Mouse (Mus musculus) kidney, embryonic 14.5 days (tissue): ENCODE data around the gene Serping1. TPM values are rescaled to one million over a fixed set of nuclear protein-coding genes. Genes with fewer than 3 reads are reported as not detected.

Experiments used
- ATAC-seq: fragments of 200-750 bp; cut with Nextera tagmentation; 2 replicates; pipeline ENCODE4 v1.8.0; 2017; ENCODE audit warnings: moderate number of reproducible peaks, mild to moderate bottlenecking, moderate TSS enrichment, moderate library complexity; ENCODE audit not compliant: low FRiP score, low TSS enrichment
- H3K27ac ChIP-seq: fragments of 300-500 bp; sonication (generic); 2 replicates; pipeline ENCODE4 v1.5.1; 2014; ENCODE audit warnings: low read depth, mild to moderate bottlenecking, low read length, moderate library complexity, mixed read lengths
- H3K27me3 ChIP-seq: fragments of 300-500 bp; sonication (generic); 2 replicates; pipeline ENCODE4 v1.6.1; 2014; ENCODE audit warnings: mild to moderate bottlenecking, low read length; ENCODE audit not compliant: control insufficient read depth, insufficient read depth
- H3K36me3 ChIP-seq: fragments of 300-500 bp; sonication (generic); 2 replicates; pipeline ENCODE4 v1.6.1; 2014; ENCODE audit warnings: low read length, mixed read lengths; ENCODE audit not compliant: control insufficient read depth, insufficient read depth
- H3K4me1 ChIP-seq: fragments of 300-500 bp; sonication (generic); 2 replicates; pipeline ENCODE4 v1.6.1; 2014; ENCODE audit warnings: low read length, mixed read lengths; ENCODE audit not compliant: control insufficient read depth, insufficient read depth
- H3K4me2 ChIP-seq: fragments of 300-500 bp; sonication (generic); replicated peaks from 2 replicates; pipeline ENCODE4 v1.6.1; 2014; ENCODE audit warnings: low read depth, mild to moderate bottlenecking, low read length
- H3K4me3 ChIP-seq: fragments of 300-500 bp; sonication (generic); 2 replicates; pipeline ENCODE4 v1.5.1; 2014; ENCODE audit warnings: mild to moderate bottlenecking, low read length
- H3K9ac ChIP-seq: fragments of 300-500 bp; sonication (generic); 2 replicates; pipeline ENCODE4 v1.6.1; 2014; ENCODE audit warnings: low read depth, mild to moderate bottlenecking, low read length, moderate library complexity
- H3K9me3 ChIP-seq: fragments of 300-500 bp; sonication (generic); 2 replicates; pipeline ENCODE4 v1.6.1; 2016; ENCODE audit warnings: low read length; ENCODE audit not compliant: control insufficient read depth
- WGBS: fragments of 180-500 bp; shearing (Covaris S2); extraction: QIAGEN DNeasy Blood & Tissue Kit; methylation state at CpG from one replicate; pipeline ENCODE4 v1.1.7; 2014; 5-methylcytosine and 5-hydroxymethylcytosine counted together
- polyA plus RNA-seq: library from polyadenylated mRNA; unstranded; fragments of >200 nt; fragmentation: Nextera tagmentation; extraction: Ambion mirVana; gene quantifications from 2 replicates; pipeline ENCODE4 v1.2.1, GENCODE M21; 2014

Serping1 gene
- polyA plus RNA-seq, 1 experiment from 2014 or later = 81.7 TPM

DNA sequence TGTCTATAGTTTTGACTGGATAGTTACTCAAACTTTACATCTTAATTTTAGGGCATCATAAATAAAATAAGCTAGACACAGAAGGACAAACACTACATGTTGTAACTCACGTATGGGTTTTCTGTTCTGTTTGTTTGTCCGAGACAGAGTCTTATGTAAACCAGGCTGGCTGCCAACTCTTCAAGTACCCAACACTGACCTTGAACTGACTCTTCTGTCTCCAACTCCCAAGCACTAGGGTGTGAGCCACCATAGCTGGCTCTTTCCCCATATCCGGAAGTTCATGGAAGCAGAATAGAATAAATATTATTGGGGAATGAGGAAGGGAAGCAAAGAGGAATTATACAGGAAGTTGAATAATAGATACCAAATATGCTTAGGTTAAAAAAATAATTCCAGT lies 17.3 kb upstream of the Serping1 start:
- Histone ChIP-seq H3K9ac (no peak overlapping the region), H3K36me3 (no peaks in the 10 kb centered on the region), H3K4me1 (no peaks in the 10 kb centered on the region), H3K9me3 (peaks cover 6% of the 10 kb centered on the region; the same call in 1 of the 2 replicates), H3K4me2 (no peak overlapping the region), H3K27me3 (no peaks in the 10 kb centered on the region), H3K27ac (no peak overlapping the region), H3K4me3 (no peak overlapping the region)
- ATAC-seq = no peak
- WGBS = 74% methylated on average over 3 of the region's 3 CpGs

DNA sequence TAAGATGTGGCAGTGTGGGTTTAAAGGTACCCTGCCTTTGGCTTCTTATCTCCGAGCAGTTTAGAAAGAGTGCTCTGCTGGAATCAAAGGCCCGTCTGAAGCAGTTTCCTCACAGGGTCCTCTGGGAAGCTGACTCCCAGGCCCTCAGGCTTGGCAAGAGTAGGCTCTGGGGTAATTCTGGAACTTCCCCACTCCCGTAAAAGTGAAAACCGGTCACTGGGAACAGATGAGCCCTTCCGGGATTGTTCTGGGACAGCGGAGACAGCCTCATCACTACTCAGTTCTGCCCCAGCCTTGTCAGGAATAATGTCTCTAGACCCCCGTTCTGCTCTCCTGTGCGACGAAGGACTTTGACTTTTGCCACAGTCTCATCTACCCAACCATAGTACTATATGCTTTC lies 15.2 kb upstream of the Serping1 start:
- H3K4me1 ChIP-seq = no peaks in the 10 kb centered on the region
- WGBS = 47% methylated on average over 9 of the region's 9 CpGs
- H3K27ac ChIP-seq = no peak overlapping the region
- no peak overlapping the region for H3K4me3 ChIP-seq
- no peak overlapping the region for H3K4me2 ChIP-seq
- no peaks in the 10 kb centered on the region for H3K27me3 ChIP-seq
- no peak for ATAC-seq
- H3K9me3 ChIP-seq = peaks cover 3% of the 10 kb centered on the region; the same call in 1 of the 2 replicates
- no peaks in the 10 kb centered on the region for H3K36me3 ChIP-seq
- H3K9ac ChIP-seq = no peak overlapping the region

DNA sequence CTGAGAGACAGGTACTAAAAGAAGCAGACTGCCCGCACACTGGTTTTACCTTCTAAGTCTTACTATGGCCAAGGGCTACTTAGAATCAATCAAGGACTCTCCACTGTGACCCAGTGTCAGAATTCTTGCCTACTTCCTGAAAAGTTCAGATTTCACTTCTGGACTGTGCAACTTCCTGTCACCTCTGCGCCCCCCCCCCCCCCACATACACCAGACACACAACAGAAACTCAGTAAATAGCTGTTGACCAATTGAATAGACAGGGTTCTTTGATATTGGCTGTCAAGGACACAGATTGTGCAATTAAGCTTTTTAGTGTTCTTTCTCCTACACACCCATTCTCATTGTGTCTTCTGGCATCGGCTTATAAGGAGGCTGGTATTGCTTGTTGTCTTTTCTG lies 13.1 kb upstream of the Serping1 start:
- Histone ChIP-seq H3K9me3 (no peaks in the 10 kb centered on the region), H3K4me3 (no peak overlapping the region), H3K27me3 (no peaks in the 10 kb centered on the region), H3K4me1 (no peaks in the 10 kb centered on the region), H3K27ac (no peak overlapping the region), H3K4me2 (no peak overlapping the region), H3K9ac (no peak overlapping the region), H3K36me3 (no peaks in the 10 kb centered on the region)
- WGBS = 75% methylated on average over 3 of the region's 3 CpGs
- ATAC-seq = no peak

DNA sequence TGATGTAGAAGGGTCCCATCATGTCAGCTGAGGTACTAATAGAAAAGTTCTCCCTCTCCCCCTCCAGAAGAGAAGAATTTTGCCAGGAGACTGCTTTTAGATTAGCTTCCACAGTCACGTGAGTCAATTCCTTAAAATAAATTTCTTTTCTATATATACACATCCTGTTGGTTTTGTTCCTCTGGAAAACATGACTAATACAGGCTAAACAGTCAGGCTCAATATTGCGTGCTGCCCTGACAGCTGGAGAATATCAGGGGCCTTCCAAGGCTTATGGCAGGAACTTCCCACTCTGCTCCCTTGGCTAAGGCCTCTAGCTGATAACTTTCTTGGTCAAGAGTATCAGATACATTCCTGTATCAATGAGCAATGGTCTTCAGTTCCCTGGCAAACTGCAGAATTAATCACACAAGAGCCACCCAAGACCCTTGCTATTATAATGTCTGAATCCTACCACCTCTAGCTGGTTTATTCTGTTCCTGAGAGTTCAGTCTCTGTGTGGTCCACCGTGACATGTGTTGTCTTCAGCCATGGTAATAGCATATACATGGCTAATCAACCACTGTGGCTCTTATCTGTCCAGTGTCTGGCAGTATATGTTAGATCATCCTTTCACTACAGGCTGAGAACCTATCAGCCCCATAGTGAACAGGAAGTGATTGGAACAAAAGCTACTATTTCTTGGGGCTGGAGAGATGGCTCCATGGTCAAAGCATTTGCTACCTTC lies 8.8 kb upstream of the Serping1 start:
- no peak overlapping the region for H3K4me2 ChIP-seq
- no peaks in the 10 kb centered on the region for H3K36me3 ChIP-seq
- WGBS = 67% methylated on average over 3 of the region's 3 CpGs
- H3K4me3 ChIP-seq = no peak overlapping the region
- 0 out of 2 replicates have a peak overlapping the region, but pooled peaks have one; percentile 51 for H3K27ac ChIP-seq
- H3K27me3 ChIP-seq = no peaks in the 10 kb centered on the region
- H3K9ac ChIP-seq = no peak overlapping the region
- no peak for ATAC-seq
- H3K4me1 ChIP-seq = no peaks in the 10 kb centered on the region
- no peaks in the 10 kb centered on the region for H3K9me3 ChIP-seq

DNA sequence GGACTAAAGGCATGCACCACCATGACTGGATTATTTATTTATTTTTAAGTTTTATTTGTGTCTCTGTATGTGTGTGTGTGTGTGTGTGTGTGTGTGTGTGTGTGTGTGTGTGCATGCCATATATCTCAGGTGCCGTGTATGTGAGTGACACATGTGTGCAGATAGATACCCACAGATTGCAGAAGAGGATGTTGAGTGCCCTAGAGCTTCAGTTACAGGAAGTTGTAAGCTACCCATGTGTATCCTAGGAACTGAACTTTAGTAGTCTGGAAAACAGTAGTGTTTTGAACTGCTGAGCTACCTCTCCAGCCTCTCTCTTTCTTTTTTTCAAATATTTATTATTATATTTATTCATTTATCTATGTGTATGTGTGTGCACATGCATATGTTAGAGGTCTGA lies 8.1 kb upstream of the Serping1 start:
- H3K9me3 ChIP-seq = no peaks in the 10 kb centered on the region
- no peak for ATAC-seq
- H3K4me3 ChIP-seq = no peak overlapping the region
- 80% methylated on average over 1 of the region's 1 CpGs for WGBS
- no peak overlapping the region for H3K9ac ChIP-seq
- H3K27ac ChIP-seq = no peak overlapping the region
- no peaks in the 10 kb centered on the region for H3K36me3 ChIP-seq
- no peaks in the 10 kb centered on the region for H3K4me1 ChIP-seq
- no peaks in the 10 kb centered on the region for H3K27me3 ChIP-seq
- H3K4me2 ChIP-seq = no peak overlapping the region

DNA sequence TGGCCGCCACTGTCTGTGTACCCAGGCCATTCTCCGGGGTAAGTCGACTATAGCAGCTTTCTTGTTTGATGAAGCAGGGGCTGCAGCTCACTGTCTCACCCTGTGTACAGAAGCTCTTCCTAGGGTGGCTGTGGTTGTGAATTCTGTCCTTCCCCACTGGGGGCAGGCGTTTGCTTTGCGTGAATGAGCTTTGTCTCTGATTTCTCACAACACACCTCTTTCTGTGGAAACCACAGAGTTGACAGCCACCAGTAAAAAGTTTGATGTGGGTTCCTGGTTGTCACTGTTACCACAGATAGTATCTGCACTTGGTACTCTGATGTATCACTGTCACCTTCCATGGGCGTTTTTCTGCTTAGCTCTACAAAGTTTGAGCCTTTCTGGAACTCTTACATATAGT lies 4.0 kb upstream of the Serping1 start:
- no peak overlapping the region for H3K4me2 ChIP-seq
- H3K4me3 ChIP-seq = no peak overlapping the region
- no peaks in the 10 kb centered on the region for H3K9me3 ChIP-seq
- H3K27ac ChIP-seq = no peak overlapping the region
- no peaks in the 10 kb centered on the region for H3K27me3 ChIP-seq
- WGBS = 58% methylated on average over 6 of the region's 6 CpGs
- no peak for ATAC-seq
- H3K4me1 ChIP-seq = no peaks in the 10 kb centered on the region
- H3K36me3 ChIP-seq = no peaks in the 10 kb centered on the region
- H3K9ac ChIP-seq = no peak overlapping the region

DNA sequence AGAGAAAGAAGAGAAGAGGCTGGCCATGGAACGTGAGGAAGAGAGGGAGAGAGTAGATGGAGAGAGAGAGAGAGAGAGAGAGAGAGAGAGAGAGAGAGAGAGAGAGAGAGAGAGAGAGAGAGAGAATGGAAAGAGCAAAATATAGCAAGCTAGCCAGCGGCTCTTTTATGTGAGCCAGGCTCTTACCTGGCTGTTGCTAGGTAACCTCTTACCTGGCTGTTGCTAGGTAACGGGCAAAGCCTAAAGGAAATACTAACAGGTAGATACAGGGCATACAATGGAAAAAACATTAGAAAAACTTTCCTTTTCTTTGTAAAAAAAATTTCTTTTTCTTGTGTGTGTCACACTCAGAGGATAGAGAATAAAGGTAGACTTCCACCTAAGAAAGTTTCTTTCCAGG lies 2.5 kb upstream of the Serping1 start:
- WGBS = 63% methylated on average over 3 of the region's 3 CpGs
- Histone ChIP-seq H3K4me2 (no peak overlapping the region), H3K27ac (no peak overlapping the region), H3K9me3 (no peaks in the 10 kb centered on the region), H3K9ac (no peak overlapping the region), H3K4me1 (no peaks in the 10 kb centered on the region), H3K4me3 (no peak overlapping the region), H3K27me3 (no peaks in the 10 kb centered on the region), H3K36me3 (no peaks in the 10 kb centered on the region)
- no peak for ATAC-seq

DNA sequence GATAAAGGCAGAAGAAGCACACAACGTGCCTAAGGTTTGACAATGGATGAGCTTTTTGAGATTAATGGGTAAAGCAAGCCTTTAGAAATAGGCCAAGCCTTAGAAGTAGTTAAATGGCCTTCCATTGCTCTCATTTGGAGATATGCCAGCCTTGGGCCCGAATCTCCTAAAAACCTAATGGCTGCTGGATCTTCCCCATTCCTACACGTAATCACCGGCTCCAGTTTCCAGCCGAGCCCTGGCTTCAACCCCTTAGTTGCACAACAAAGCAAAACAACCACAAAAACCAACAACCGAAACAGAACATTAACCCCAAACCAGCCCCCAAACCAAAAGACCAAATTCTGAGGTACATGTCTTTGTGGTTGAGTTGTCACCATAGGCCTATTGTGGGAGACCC lies 421 bp upstream of the Serping1 start:
- Histone ChIP-seq H3K27me3 (no peaks in the 10 kb centered on the region), H3K4me2 (peak overlapping the region; percentile 22; the same call in 1 of the 2 replicates), H3K4me1 (no peaks in the 10 kb centered on the region), H3K9me3 (no peaks in the 10 kb centered on the region), H3K36me3 (no peaks in the 10 kb centered on the region), H3K4me3 (no peak overlapping the region), H3K27ac (peak overlapping the region; percentile 78; the same call in 1 of the 2 replicates), H3K9ac (no peak overlapping the region)
- 67% methylated on average over 6 of the region's 6 CpGs for WGBS
- ATAC-seq = no peak

DNA sequence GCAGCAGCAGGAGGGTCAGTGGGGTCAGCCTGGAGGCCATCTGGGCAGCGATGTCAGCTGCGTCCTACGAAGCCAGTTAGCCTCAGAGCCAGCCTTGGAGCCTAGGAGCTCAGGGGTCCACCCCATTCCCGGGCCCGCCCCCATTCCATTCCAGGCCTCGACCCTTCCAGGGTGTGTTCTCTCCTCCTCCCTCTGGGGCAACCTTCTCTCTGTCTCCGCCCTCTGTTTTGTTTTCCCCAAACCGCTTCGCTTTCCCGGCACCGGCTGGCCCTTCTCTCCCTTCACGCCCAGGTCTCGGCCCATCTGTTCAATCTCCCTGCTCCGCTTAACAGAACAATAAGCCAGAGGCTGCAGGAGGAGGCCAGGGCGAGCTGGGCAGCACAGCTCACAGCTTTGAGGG lies 493 bp downstream of the Serping1 start:
- H3K9ac ChIP-seq = peak overlapping the region; percentile 46; the same call in 1 of the 2 replicates
- H3K4me1 ChIP-seq = no peaks in the 10 kb centered on the region
- WGBS = 1% methylated on average over 15 of the region's 15 CpGs
- H3K27ac ChIP-seq = peak overlapping the region; percentile 78
- H3K36me3 ChIP-seq = no peaks in the 10 kb centered on the region
- H3K27me3 ChIP-seq = no peaks in the 10 kb centered on the region
- H3K4me3 ChIP-seq = peak overlapping the region; percentile 33
- peak; percentile 98 for ATAC-seq
- H3K9me3 ChIP-seq = no peaks in the 10 kb centered on the region
- H3K4me2 ChIP-seq = peak overlapping the region; percentile 53
